22 mouse cellular contexts compared by ENCODE assay signal in the genomic region with DNA sequence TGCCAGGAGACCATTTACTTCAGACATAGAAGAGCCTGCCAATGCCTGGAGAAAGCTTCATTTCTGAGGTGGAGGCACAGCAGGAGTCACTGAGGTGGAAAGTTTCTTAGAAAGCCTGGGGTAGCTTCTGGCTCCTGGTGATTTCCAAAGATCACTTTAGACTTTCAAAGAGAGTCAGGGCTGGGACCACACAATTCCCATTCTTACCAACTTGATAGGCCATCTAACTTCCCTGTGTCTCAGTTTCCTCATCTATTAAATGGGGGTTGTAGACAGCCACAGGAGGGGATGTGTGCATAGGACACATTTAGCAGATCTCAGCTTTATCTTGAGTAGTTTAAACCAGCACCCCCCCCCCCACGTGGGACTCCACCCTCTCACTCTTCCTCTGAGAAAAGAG.
"Had no signal": no experiment of that assay in that cellular context is flagged by ENCODE, and none has a peak within 500 bp of the region (broad histone marks: within the 10 kb centered on the region; RNA-seq: fewer than 3 reads in every experiment).

No protein-coding gene starts in this region.

- H3K36me3 ChIP-seq: heart, embryonic 12.5 days; hindbrain, embryonic 13.5 days; hindbrain, embryonic 15.5 days; kidney, embryonic 15.5 days; limb, embryonic 10.5 days; limb, embryonic 12.5 days had no signal

- H3K4me2 ChIP-seq: heart, embryonic 12.5 days; hindbrain, embryonic 13.5 days; hindbrain, embryonic 15.5 days; kidney, embryonic 15.5 days; limb, embryonic 12.5 days had no signal

- DNase-seq: gastrocnemius, adult 2 months; gastrocnemius, postnatal 10 days; gastrocnemius, postnatal 25 days; heart, adult 11 months; heart, adult 2 months; heart, postnatal 10 days; kidney, adult 11 months; kidney, adult 9 months; kidney, postnatal 25 days; kidney, postnatal 4 days had no signal

- H3K27me3 ChIP-seq: heart, embryonic 12.5 days; hindbrain, embryonic 15.5 days; kidney, embryonic 15.5 days; limb, embryonic 12.5 days had no signal

- H3K4me3 ChIP-seq: gastrocnemius, adult 2 months; heart, adult 2 months; heart, embryonic 12.5 days; hindbrain, embryonic 13.5 days; hindbrain, embryonic 15.5 days; kidney, embryonic 15.5 days; layer of hippocampus, adult 2 months; left cerebral cortex, adult 2 months; limb, embryonic 10.5 days; limb, embryonic 12.5 days had no signal

- H3K27ac ChIP-seq: gastrocnemius, adult 2 months; heart, adult 2 months; hindbrain, embryonic 13.5 days; hindbrain, embryonic 15.5 days; hindbrain, postnatal 0 days; kidney, embryonic 15.5 days; kidney, postnatal 0 days; layer of hippocampus, adult 2 months; left cerebral cortex, adult 2 months; limb, embryonic 12.5 days; liver, embryonic 14.5 days had no signal

- ATAC-seq: hindbrain, postnatal 0 days; intestine, embryonic 16.5 days had no signal

- H3K9ac ChIP-seq: heart, embryonic 12.5 days; hindbrain, embryonic 13.5 days; hindbrain, embryonic 15.5 days; kidney, embryonic 15.5 days; limb, embryonic 12.5 days; liver, embryonic 14.5 days had no signal

- H3K9me3 ChIP-seq: heart, embryonic 12.5 days; hindbrain, embryonic 13.5 days; hindbrain, embryonic 15.5 days; kidney, embryonic 15.5 days; limb, embryonic 10.5 days; limb, embryonic 12.5 days had no signal
